Mouse (Mus musculus) embryonic stem cell, embryonic (primary cell): ENCODE results near the gene Rapgefl1.

Source experiments
- CTCF ChIA-PET, 4 experiments: fragments of 300-600 bp in 2 of 4; fragments of 350-600 bp in 2 of 4; sonication (Branson Sonifier 250); formaldehyde crosslinking; loops; one replicate each; lab custom pipeline; 2022; ENCODE audit warnings: inconsistent platforms in 2 of 4; lab: Charles Lee
- POLR2A ChIA-PET, 4 experiments: fragments of 300-600 bp in 2 of 4; fragments of 350-600 bp in 2 of 4; sonication (Branson Sonifier 250); formaldehyde crosslinking; loops; one replicate each; lab custom pipeline; 2022; ENCODE audit warnings: antibody characterized with exemption in 4 of 4, inconsistent platforms in 1 of 4; lab: Charles Lee

The Rapgefl1 gene

GRCm38 (mm10) chr11:98863028-98863750 is 26.6 kb downstream of the Rapgefl1 start, which contains the start of gene Wipf2:
Gene Wipf2, plus strand, starts transcription at chr11:98863638.
- ChIA-PET CTCF (interaction anchor here (0.5 to 1.9 kb wide), 16 partner anchors 9 to 473 kb away, joined by 3 to 7 read pairs (median 3); partner anchors contain the start of gene Cdc6 (in 1 of the 4)), POLR2A (interaction anchor here in 3 of 4 experiments (0.6 to 2.4 kb wide), 40 partner anchors 8 to 182 kb away, joined by 3 to 17 read pairs (median 4); partner anchors contain the start of genes Cdc6 (in 1 of the 3) and Top2a (in 1 of the 3))

GRCm38 (mm10) chr11:98863751-98864429 is 27.3 kb downstream of the Rapgefl1 start:
- ChIA-PET CTCF (interaction anchor here in 2 of 4 experiments (0.6 to 1.9 kb wide), 6 partner anchors 12 to 254 kb away, joined by 3 to 7 read pairs (median 4); no protein-coding TSS in a partner anchor), POLR2A (interaction anchor here in 3 of 4 experiments (0.6 to 2.4 kb wide), 22 partner anchors 8 to 117 kb away, joined by 3 to 17 read pairs (median 5); partner anchors contain the start of gene Cdc6 (in 1 of the 3))

GRCm38 (mm10) chr11:98867293-98867692 is 30.7 kb downstream of the Rapgefl1 start:
- ChIA-PET CTCF (interaction anchor here in 3 of 4 experiments (0.6 to 1.4 kb wide), 5 partner anchors 9 to 55 kb away, joined by 3 to 4 read pairs (median 3); no protein-coding TSS in a partner anchor), POLR2A (interaction anchor here in 2 of 4 experiments (1.0 to 2.5 kb wide), 9 partner anchors 8 to 195 kb away, joined by 3 to 9 read pairs (median 4); partner anchors contain the start of gene Cdc6 (in 1 of the 2))

- ChIA-PET POLR2A (interaction anchor here in 3 of 4 experiments (0.5 to 3.1 kb wide), 6 partner anchors 10 to 305 kb away, joined by 3 to 11 read pairs (median 4); partner anchors contain the start of gene Cdc6 (in 1 of the 3)), CTCF (interaction anchor here in 1 of 4 experiments (1.2 kb wide), 1 partner anchor 84 kb away, joined by 9 read pairs; no protein-coding TSS in a partner anchor)
Measured at GRCm38 (mm10) chr11:98869906-98870305, 33.3 kb downstream of the Rapgefl1 start.

GRCm38 (mm10) chr11:98870791-98871190 is 34.2 kb downstream of the Rapgefl1 start:
- ChIA-PET POLR2A (interaction anchor here in 2 of 4 experiments (1.0 to 3.1 kb wide), 7 partner anchors 8 to 46 kb away, joined by 3 to 11 read pairs (median 4); partner anchors contain the start of genes Cdc6 (in 1 of the 2) and Wipf2 (in 1 of the 2)), CTCF (interaction anchor here in 1 of 4 experiments (0.6 to 1.2 kb wide), 2 partner anchors 70 to 83 kb away, joined by 3 to 9 read pairs; no protein-coding TSS in a partner anchor)

GRCm38 (mm10) chr11:98871416-98871815 is 34.8 kb downstream of the Rapgefl1 start:
- ChIA-PET POLR2A (interaction anchor here in 2 of 4 experiments (1.0 to 3.1 kb wide), 5 partner anchors 8 to 38 kb away, joined by 3 to 11 read pairs (median 5); partner anchors contain the start of genes Cdc6 (in 1 of the 2) and Wipf2 (in 1 of the 2)), CTCF (no interaction called here)

GRCm38 (mm10) chr11:98872040-98872439 is 35.5 kb downstream of the Rapgefl1 start:
- CTCF ChIA-PET: interaction anchor here in 1 of 4 experiments (1.0 kb wide), 1 partner anchor 26 kb away, joined by 3 read pairs; no protein-coding TSS in a partner anchor

GRCm38 (mm10) chr11:98873900-98874299 is 37.3 kb downstream of the Rapgefl1 start:
- ChIA-PET POLR2A (interaction anchor here in 1 of 4 experiments (0.6 kb wide), 1 partner anchor 30 kb away, joined by 3 read pairs; no protein-coding TSS in a partner anchor), CTCF (no interaction called here)

More at GRCm38 (mm10) chr11:98872040-98872439, 35.5 kb downstream of the Rapgefl1 start:
- POLR2A ChIA-PET: interaction anchor here in 2 of 4 experiments (1.0 to 3.1 kb wide), 4 partner anchors 8 to 35 kb away, joined by 4 to 11 read pairs (median 8); partner anchors contain the start of genes Cdc6 (in 1 of the 2) and Wipf2 (in 1 of the 2)

GRCm38 (mm10) chr11:98877001-98877400 is 40.4 kb downstream of the Rapgefl1 start:
- CTCF ChIA-PET: interaction anchor here in 2 of 4 experiments (0.6 to 1.0 kb wide), 2 partner anchors 10 to 90 kb away, joined by 3 read pairs; no protein-coding TSS in a partner anchor
- POLR2A ChIA-PET: interaction anchor here in 2 of 4 experiments (0.6 to 8.8 kb wide), 2 partner anchors 30 to 45 kb away, joined by 6 to 53 read pairs; partner anchors contain the start of gene Cdc6 (in 1 of the 2)

- POLR2A ChIA-PET: interaction anchor here in 3 of 4 experiments (0.6 to 1.2 kb wide), 5 partner anchors 12 to 53 kb away, joined by 3 to 8 read pairs (median 5); no protein-coding TSS in a partner anchor
- CTCF ChIA-PET: no interaction called here
Measured at GRCm38 (mm10) chr11:98887703-98888102, 51.1 kb downstream of the Rapgefl1 start.

- ChIA-PET POLR2A (interaction anchor here in 1 of 4 experiments (0.7 to 3.1 kb wide), 2 partner anchors 18 to 126 kb away, joined by 3 to 19 read pairs; partner anchors contain the start of gene Cdc6), CTCF (no interaction called here)
Measured at GRCm38 (mm10) chr11:98889077-98889476, 52.5 kb downstream of the Rapgefl1 start.

- POLR2A ChIA-PET: interaction anchor here in 2 of 4 experiments (0.5 to 3.1 kb wide), 9 partner anchors 9 to 213 kb away, joined by 3 to 19 read pairs (median 6); partner anchors contain the start of genes Cdc6 (in 1 of the 2) and Wipf2 (in 1 of the 2)
- CTCF ChIA-PET: no interaction called here
Measured at GRCm38 (mm10) chr11:98889977-98890376, 53.4 kb downstream of the Rapgefl1 start.

- ChIA-PET CTCF (interaction anchor here in 2 of 4 experiments (0.5 to 1.2 kb wide), 3 partner anchors 24 to 404 kb away, joined by 3 to 4 read pairs (median 4); no protein-coding TSS in a partner anchor), POLR2A (interaction anchor here in 2 of 4 experiments (0.7 to 1.2 kb wide), 3 partner anchors 9 to 14 kb away, joined by 3 to 5 read pairs (median 3); no protein-coding TSS in a partner anchor)
Measured at GRCm38 (mm10) chr11:98892426-98892825, 55.8 kb downstream of the Rapgefl1 start.

GRCm38 (mm10) chr11:98900529-98901125 is 64.0 kb downstream of the Rapgefl1 start:
- ChIA-PET CTCF (interaction anchor here in 1 of 4 experiments (0.5 kb wide), 1 partner anchor 226 kb away, joined by 8 read pairs; no protein-coding TSS in a partner anchor), POLR2A (interaction anchor here in 1 of 4 experiments (1.1 to 3.1 kb wide), 3 partner anchors 7 to 29 kb away, joined by 4 to 19 read pairs (median 8); partner anchors contain the start of gene Cdc6)

GRCm38 (mm10) chr11:98902621-98903245 is 66.1 kb downstream of the Rapgefl1 start:
- ChIA-PET POLR2A (interaction anchor here in 3 of 4 experiments (0.6 to 2.0 kb wide), 11 partner anchors 10 to 568 kb away, joined by 3 to 13 read pairs (median 4); partner anchors contain the start of gene Gjd3 (in 1 of the 3)), CTCF (interaction anchor here in 2 of 4 experiments (0.6 to 1.2 kb wide), 4 partner anchors 19 to 185 kb away, joined by 3 to 7 read pairs (median 4); no protein-coding TSS in a partner anchor)
